Mouse (Mus musculus) midbrain, embryonic 15.5 days (tissue): Measurements from ENCODE around the gene Snx32. TPM values are rescaled to one million over a fixed set of nuclear protein-coding genes. Genes with fewer than 3 reads are reported as not detected.

ENCODE experiments used
- ATAC-seq: fragments of 200-750 bp; cut with Nextera tagmentation; replicated peaks from 2 replicates; pipeline ENCODE4 v1.8.0; 2017; ENCODE audit warnings: moderate TSS enrichment
- H3K27ac ChIP-seq: fragments of 300-500 bp; sonication (generic); 2 replicates; pipeline ENCODE4 v1.5.1; 2015; ENCODE audit warnings: mild to moderate bottlenecking, inconsistent platforms
- H3K27me3 ChIP-seq: fragments of 300-500 bp; sonication (generic); replicated peaks from 2 replicates; pipeline ENCODE4 v1.6.1; 2015; ENCODE audit warnings: inconsistent platforms
- H3K36me3 ChIP-seq: fragments of 300-500 bp; sonication (generic); replicated peaks from 2 replicates; pipeline ENCODE4 v1.6.1; 2015; ENCODE audit warnings: inconsistent platforms
- H3K4me1 ChIP-seq: fragments of 300-500 bp; sonication (generic); 2 replicates; pipeline ENCODE4 v1.6.1; 2015; ENCODE audit warnings: inconsistent platforms
- H3K4me2 ChIP-seq: fragments of 300-500 bp; sonication (generic); 2 replicates; pipeline ENCODE4 v1.6.1; 2015; ENCODE audit warnings: inconsistent platforms, mild to moderate bottlenecking, moderate library complexity
- H3K4me3 ChIP-seq: fragments of 300-500 bp; sonication (generic); 2 replicates; pipeline ENCODE4 v1.5.1; 2015; ENCODE audit warnings: mild to moderate bottlenecking, inconsistent platforms
- H3K9ac ChIP-seq: fragments of 300-500 bp; sonication (generic); 2 replicates; pipeline ENCODE4 v1.6.1; 2015; ENCODE audit warnings: mild to moderate bottlenecking, inconsistent platforms
- H3K9me3 ChIP-seq: fragments of 300-500 bp; sonication (generic); 2 replicates; pipeline ENCODE4 v1.6.1; 2016; ENCODE audit warnings: inconsistent platforms
- WGBS: fragments of 180-500 bp; shearing (Covaris S2); methylation state at CpG from one replicate; pipeline ENCODE4 v1.1.7; 2015; ENCODE audit warnings: mixed read lengths; 5-methylcytosine and 5-hydroxymethylcytosine counted together
- polyA plus RNA-seq: library from polyadenylated mRNA; unstranded; fragments of >200 nt; fragmentation: Nextera tagmentation; extraction: Ambion mirVana; gene quantifications from 2 replicates; pipeline ENCODE4 v1.2.1, GENCODE M21; 2015

Gene Snx32
- polyA plus RNA-seq, 1 experiment from 2014 or later, result 111 TPM

GRCm38 (mm10) chr19:5444954-5445353, 65.4 kb downstream of the Snx32 start:
- peaks cover 50% of the 10 kb centered on the region for H3K27me3 ChIP-seq
- H3K4me2 ChIP-seq, result no peak overlapping the region
- no peak for ATAC-seq
- H3K4me1 ChIP-seq, result peaks cover 18% of the 10 kb centered on the region
- WGBS, result 48% methylated on average over 7 of the region's 7 CpGs
- no peak overlapping the region for H3K27ac ChIP-seq
- H3K4me3 ChIP-seq, result no peak overlapping the region
- no peak overlapping the region for H3K9ac ChIP-seq
- no peaks in the 10 kb centered on the region for H3K9me3 ChIP-seq
- H3K36me3 ChIP-seq, result no peaks in the 10 kb centered on the region

- Histone ChIP-seq H3K4me3 (no peak overlapping the region), H3K4me2 (no peak overlapping the region), H3K9ac (no peak overlapping the region), H3K27ac (no peak overlapping the region), H3K27me3 (peaks cover 44% of the 10 kb centered on the region), H3K4me1 (peaks cover 18% of the 10 kb centered on the region), H3K36me3 (no peaks in the 10 kb centered on the region), H3K9me3 (no peaks in the 10 kb centered on the region)
- 64% methylated on average over 9 of the region's 9 CpGs for WGBS
- ATAC-seq, result no peak
Measured at GRCm38 (mm10) chr19:5444371-5444908, 65.9 kb downstream of the Snx32 start.

Other genes starting within 250 kb of the Snx32 start
- gene Pacs1, start 237.4 kb downstream of the Snx32 start, polyA plus RNA-seq, result 55.3 and 55.7 TPM in 2 replicates
- 350 and 352 TPM in 2 replicates for gene Sf3b2, start 215.1 kb downstream of the Snx32 start, polyA plus RNA-seq
- 47.2 and 50.3 TPM in 2 replicates for gene Gal3st3, start 212.2 kb downstream of the Snx32 start, polyA plus RNA-seq
- gene Catsper1, start 174.8 kb downstream of the Snx32 start, polyA plus RNA-seq, result not detected in 2 replicates
- 5.9 and 7.2 TPM in 2 replicates for gene Cst6, start 161.0 kb downstream of the Snx32 start, polyA plus RNA-seq
- 43.6 and 43.8 TPM in 2 replicates for gene Eif1ad, start 143.8 kb downstream of the Snx32 start, polyA plus RNA-seq
- gene Banf1, start 143.4 kb downstream of the Snx32 start, polyA plus RNA-seq, result 307 and 337 TPM in 2 replicates
- gene Sart1, start 121.8 kb downstream of the Snx32 start, polyA plus RNA-seq, result 72.5 and 77.3 TPM in 2 replicates
- not detected in 2 replicates for gene Tsga10ip, start 108.0 kb downstream of the Snx32 start, polyA plus RNA-seq
- gene Drap1, start 85.6 kb downstream of the Snx32 start, polyA plus RNA-seq, result 291 and 296 TPM in 2 replicates
- 71.5 and 74.9 TPM in 2 replicates for gene AI837181, start 85.4 kb downstream of the Snx32 start, polyA plus RNA-seq
- 0.40 TPM in 1 of 2 replicates, not detected in the other for gene Fosl1, start 63.0 kb downstream of the Snx32 start, polyA plus RNA-seq
- gene Ccdc85b, start 52.6 kb downstream of the Snx32 start, polyA plus RNA-seq, result 11.7 and 13.2 TPM in 2 replicates
- gene Fibp, start 49.9 kb downstream of the Snx32 start, polyA plus RNA-seq, result 180 and 185 TPM in 2 replicates
- 5.4 and 6.5 TPM in 2 replicates for gene Ctsw, start 42.0 kb downstream of the Snx32 start, polyA plus RNA-seq
- gene Efemp2, start 36.6 kb downstream of the Snx32 start, polyA plus RNA-seq, result 41.3 and 45.9 TPM in 2 replicates
- gene Mus81, start 22.1 kb downstream of the Snx32 start, polyA plus RNA-seq, result 54.3 and 60.2 TPM in 2 replicates
- 3,624 and 3,631 TPM in 2 replicates for gene Cfl1, start 20.1 kb downstream of the Snx32 start, polyA plus RNA-seq
- gene 1700020D05Rik, start 6.8 kb downstream of the Snx32 start, polyA plus RNA-seq, result 0.17 TPM in 1 of 2 replicates, not detected in the other
- 0.10 and 0.13 TPM in 2 replicates for gene Ovol1, start 50.1 kb upstream of the Snx32 start, polyA plus RNA-seq
- 3.0 and 3.1 TPM in 2 replicates for gene Ap5b1, start 57.5 kb upstream of the Snx32 start, polyA plus RNA-seq
- 56.2 and 57.7 TPM in 2 replicates for gene Rnaseh2c, start 91.3 kb upstream of the Snx32 start, polyA plus RNA-seq
- 82.3 and 84.7 TPM in 2 replicates for gene Kat5, start 99.7 kb upstream of the Snx32 start, polyA plus RNA-seq
- 36.9 and 39.2 TPM in 2 replicates for gene Rela, start 126.9 kb upstream of the Snx32 start, polyA plus RNA-seq
- 17.1 and 19.6 TPM in 2 replicates for gene Sipa1, start 153.2 kb upstream of the Snx32 start, polyA plus RNA-seq
- gene Map3k11, start 178.2 kb upstream of the Snx32 start, polyA plus RNA-seq, result 12.5 and 14.0 TPM in 2 replicates
- 29.2 TPM in 2 replicates for gene Pcnx3, start 178.4 kb upstream of the Snx32 start, polyA plus RNA-seq
- 0.19 and 0.28 TPM in 2 replicates for gene Kcnk7, start 193.8 kb upstream of the Snx32 start, polyA plus RNA-seq
- 23.7 and 25.5 TPM in 2 replicates for gene Ehbp1l1, start 215.8 kb upstream of the Snx32 start, polyA plus RNA-seq
- 158 and 165 TPM in 2 replicates for gene Fam89b, start 219.1 kb upstream of the Snx32 start, polyA plus RNA-seq
- gene Ltbp3, start 230.4 kb upstream of the Snx32 start, polyA plus RNA-seq, result 8.2 and 12.6 TPM in 2 replicates